Mouse (Mus musculus) heart, embryonic 12.5 days (tissue): Measurements from ENCODE around the gene Rps6ka2. TPM values are rescaled to one million over a fixed set of nuclear protein-coding genes. Genes with fewer than 3 reads are reported as not detected.

Experiments used
- ATAC-seq: fragments of 200-750 bp; cut with Nextera tagmentation; 2 replicates; pipeline ENCODE4 v1.8.0; 2017; ENCODE audit warnings: moderate TSS enrichment, moderate library complexity; ENCODE audit not compliant: insufficient number of reproducible peaks, low FRiP score
- H3K27ac ChIP-seq: fragments of 300-500 bp; sonication (generic); 2 replicates; pipeline ENCODE4 v1.5.1; 2016; ENCODE audit warnings: mild to moderate bottlenecking, moderate library complexity; ENCODE audit not compliant: poor library complexity, severe bottlenecking
- H3K27me3 ChIP-seq: fragments of 300-500 bp; sonication (generic); replicated peaks from 2 replicates; pipeline ENCODE4 v1.6.1; 2016; ENCODE audit warnings: mild to moderate bottlenecking, moderate library complexity
- H3K36me3 ChIP-seq: fragments of 300-500 bp; sonication (generic); 2 replicates; pipeline ENCODE4 v1.6.1; 2016; ENCODE audit warnings: mild to moderate bottlenecking, moderate library complexity
- H3K4me1 ChIP-seq: fragments of 300-500 bp; sonication (generic); replicated peaks from 2 replicates; pipeline ENCODE4 v1.6.1; 2016; ENCODE audit warnings: mild to moderate bottlenecking
- H3K4me2 ChIP-seq: fragments of 300-500 bp; sonication (generic); 2 replicates; pipeline ENCODE4 v1.6.1; 2016; ENCODE audit warnings: mild to moderate bottlenecking, moderate library complexity
- H3K4me3 ChIP-seq: fragments of 300-500 bp; sonication (generic); 2 replicates; pipeline ENCODE4 v1.5.1; 2016; ENCODE audit warnings: mild to moderate bottlenecking
- H3K9ac ChIP-seq: fragments of 300-500 bp; sonication (generic); 2 replicates; pipeline ENCODE4 v1.6.1; 2016; ENCODE audit warnings: mild to moderate bottlenecking, moderate library complexity
- H3K9me3 ChIP-seq: fragments of 300-500 bp; sonication (generic); replicated peaks from 2 replicates; pipeline ENCODE4 v1.6.1; 2016; ENCODE audit warnings: mild to moderate bottlenecking, moderate library complexity
- WGBS: fragments of 180-500 bp; shearing (Covaris S2); methylation state at CpG from one replicate; pipeline ENCODE4 v1.1.7; 2016; 5-methylcytosine and 5-hydroxymethylcytosine counted together
- polyA plus RNA-seq: library from polyadenylated mRNA; unstranded; fragments of >200 nt; fragmentation: Nextera tagmentation; extraction: Ambion mirVana; gene quantifications from 2 replicates; pipeline ENCODE4 v1.2.1, GENCODE M21; 2016

The Rps6ka2 gene
- polyA plus RNA-seq, 1 experiment from 2014 or later: 62.5 TPM

GRCm38 (mm10) chr17:7221310-7221709 is 51.4 kb downstream of the Rps6ka2 start:
- 69% methylated on average over 4 of the region's 4 CpGs for WGBS
- no peak overlapping the region for H3K4me2 ChIP-seq

GRCm38 (mm10) chr17:7222198-7222597 is 52.3 kb downstream of the Rps6ka2 start:
- peaks cover 4% of the 10 kb centered on the region; the same call in 1 of the 2 replicates for H3K36me3 ChIP-seq
- 43% methylated on average over 3 of the region's 3 CpGs for WGBS
- H3K4me3 ChIP-seq: no peak overlapping the region
- ATAC-seq: no peak
- H3K4me2 ChIP-seq: no peak overlapping the region
- H3K27me3 ChIP-seq: no peaks in the 10 kb centered on the region
- peaks cover 56% of the 10 kb centered on the region for H3K4me1 ChIP-seq
- H3K9me3 ChIP-seq: peaks cover 4% of the 10 kb centered on the region; the same call in 1 of the 2 replicates
- H3K9ac ChIP-seq: no peak overlapping the region
- H3K27ac ChIP-seq: 0 out of 2 replicates have a peak overlapping the region, but pooled peaks have one; percentile 2

More at GRCm38 (mm10) chr17:7221310-7221709, 51.4 kb downstream of the Rps6ka2 start:
- H3K4me3 ChIP-seq: no peak overlapping the region
- H3K9ac ChIP-seq: no peak overlapping the region
- ATAC-seq: no peak
- peaks cover 4% of the 10 kb centered on the region; the same call in 1 of the 2 replicates for H3K36me3 ChIP-seq
- H3K27me3 ChIP-seq: no peaks in the 10 kb centered on the region
- H3K9me3 ChIP-seq: peaks cover 4% of the 10 kb centered on the region; the same call in 1 of the 2 replicates
- no peak overlapping the region for H3K27ac ChIP-seq
- H3K4me1 ChIP-seq: peaks cover 54% of the 10 kb centered on the region

- no peak overlapping the region for H3K4me2 ChIP-seq
- 91% methylated on average over 9 of the region's 9 CpGs for WGBS
- ATAC-seq: no peak
- no peaks in the 10 kb centered on the region for H3K9me3 ChIP-seq
- H3K27me3 ChIP-seq: no peaks in the 10 kb centered on the region
- no peak overlapping the region for H3K9ac ChIP-seq
- H3K36me3 ChIP-seq: peaks cover 25% of the 10 kb centered on the region
- H3K4me3 ChIP-seq: no peak overlapping the region
- H3K4me1 ChIP-seq: peaks cover 34% of the 10 kb centered on the region
- H3K27ac ChIP-seq: no peak overlapping the region
Observed at GRCm38 (mm10) chr17:7228545-7228944, 58.6 kb downstream of the Rps6ka2 start.

GRCm38 (mm10) chr17:7231312-7231711 is 61.4 kb downstream of the Rps6ka2 start:
- Histone ChIP-seq H3K4me1 (peaks cover 33% of the 10 kb centered on the region), H3K4me3 (no peak overlapping the region), H3K9me3 (no peaks in the 10 kb centered on the region), H3K4me2 (no peak overlapping the region), H3K27me3 (no peaks in the 10 kb centered on the region), H3K27ac (no peak overlapping the region), H3K9ac (no peak overlapping the region), H3K36me3 (peaks cover 38% of the 10 kb centered on the region)
- no peak for ATAC-seq
- 86% methylated on average over 4 of the region's 4 CpGs for WGBS

GRCm38 (mm10) chr17:7231790-7232189 is 61.9 kb downstream of the Rps6ka2 start:
- 79% methylated on average over 8 of the region's 8 CpGs for WGBS
- H3K27ac ChIP-seq: no peak overlapping the region
- H3K4me3 ChIP-seq: no peak overlapping the region
- H3K36me3 ChIP-seq: peaks cover 43% of the 10 kb centered on the region
- peaks cover 28% of the 10 kb centered on the region for H3K4me1 ChIP-seq
- ATAC-seq: no peak
- no peak overlapping the region for H3K4me2 ChIP-seq
- H3K27me3 ChIP-seq: no peaks in the 10 kb centered on the region
- H3K9ac ChIP-seq: no peak overlapping the region
- H3K9me3 ChIP-seq: no peaks in the 10 kb centered on the region

- no peak for ATAC-seq
- Histone ChIP-seq H3K9me3 (no peaks in the 10 kb centered on the region), H3K27ac (no peak overlapping the region), H3K27me3 (no peaks in the 10 kb centered on the region), H3K4me2 (no peak overlapping the region), H3K4me1 (peaks cover 22% of the 10 kb centered on the region), H3K4me3 (no peak overlapping the region), H3K9ac (no peak overlapping the region), H3K36me3 (peaks cover 48% of the 10 kb centered on the region)
- 69% methylated on average over 7 of the region's 7 CpGs for WGBS
Observed at GRCm38 (mm10) chr17:7232400-7232799, 62.5 kb downstream of the Rps6ka2 start.

- Histone ChIP-seq H3K27ac (no peak overlapping the region), H3K36me3 (peaks cover 56% of the 10 kb centered on the region), H3K4me1 (peaks cover 17% of the 10 kb centered on the region), H3K9ac (no peak overlapping the region), H3K27me3 (no peaks in the 10 kb centered on the region), H3K9me3 (0 out of 2 replicates have a peak, but pooled peaks cover 2% of the 10 kb centered on the region), H3K4me3 (no peak overlapping the region), H3K4me2 (no peak overlapping the region)
- ATAC-seq: no peak
Observed at GRCm38 (mm10) chr17:7233197-7233596, 63.3 kb downstream of the Rps6ka2 start.

GRCm38 (mm10) chr17:7237706-7238105 is 67.8 kb downstream of the Rps6ka2 start:
- no peaks in the 10 kb centered on the region for H3K27me3 ChIP-seq
- no peak overlapping the region for H3K9ac ChIP-seq
- H3K4me1 ChIP-seq: peaks cover 11% of the 10 kb centered on the region
- H3K9me3 ChIP-seq: 0 out of 2 replicates have a peak, but pooled peaks cover 2% of the 10 kb centered on the region
- no peak overlapping the region for H3K4me2 ChIP-seq
- no peak for ATAC-seq
- H3K27ac ChIP-seq: no peak overlapping the region
- H3K36me3 ChIP-seq: peaks cover 45% of the 10 kb centered on the region
- no peak overlapping the region for H3K4me3 ChIP-seq
- WGBS: 91% methylated on average over 9 of the region's 9 CpGs

GRCm38 (mm10) chr17:7238766-7239165 is 68.9 kb downstream of the Rps6ka2 start:
- Histone ChIP-seq H3K27me3 (no peaks in the 10 kb centered on the region), H3K27ac (no peak overlapping the region), H3K9ac (no peak overlapping the region), H3K4me3 (no peak overlapping the region), H3K36me3 (peaks cover 41% of the 10 kb centered on the region), H3K4me1 (peaks cover 11% of the 10 kb centered on the region), H3K4me2 (no peak overlapping the region), H3K9me3 (0 out of 2 replicates have a peak, but pooled peaks cover 2% of the 10 kb centered on the region)
- WGBS: 74% methylated on average over 4 of the region's 4 CpGs
- no peak for ATAC-seq

- Histone ChIP-seq H3K27me3 (no peaks in the 10 kb centered on the region), H3K9ac (no peak overlapping the region), H3K9me3 (0 out of 2 replicates have a peak, but pooled peaks cover 2% of the 10 kb centered on the region), H3K36me3 (peaks cover 36% of the 10 kb centered on the region), H3K27ac (no peak overlapping the region), H3K4me1 (peaks cover 17% of the 10 kb centered on the region), H3K4me2 (no peak overlapping the region), H3K4me3 (no peak overlapping the region)
- 83% methylated on average over 4 of the region's 4 CpGs for WGBS
- no peak for ATAC-seq
Observed at GRCm38 (mm10) chr17:7240526-7240925, 70.6 kb downstream of the Rps6ka2 start.

GRCm38 (mm10) chr17:7245078-7245477 is 75.2 kb downstream of the Rps6ka2 start:
- Histone ChIP-seq H3K4me3 (no peak overlapping the region), H3K27ac (no peak overlapping the region), H3K4me2 (no peak overlapping the region), H3K9me3 (no peaks in the 10 kb centered on the region), H3K9ac (no peak overlapping the region), H3K4me1 (peaks cover 17% of the 10 kb centered on the region), H3K36me3 (peaks cover 27% of the 10 kb centered on the region), H3K27me3 (no peaks in the 10 kb centered on the region)
- ATAC-seq: 0 out of 2 replicates have a peak, but pooled peaks have one; percentile 14
- 77% methylated on average over 6 of the region's 6 CpGs for WGBS
